Comparison of ENCODE assay signal across 19 mouse cellular contexts in the genomic region with DNA sequence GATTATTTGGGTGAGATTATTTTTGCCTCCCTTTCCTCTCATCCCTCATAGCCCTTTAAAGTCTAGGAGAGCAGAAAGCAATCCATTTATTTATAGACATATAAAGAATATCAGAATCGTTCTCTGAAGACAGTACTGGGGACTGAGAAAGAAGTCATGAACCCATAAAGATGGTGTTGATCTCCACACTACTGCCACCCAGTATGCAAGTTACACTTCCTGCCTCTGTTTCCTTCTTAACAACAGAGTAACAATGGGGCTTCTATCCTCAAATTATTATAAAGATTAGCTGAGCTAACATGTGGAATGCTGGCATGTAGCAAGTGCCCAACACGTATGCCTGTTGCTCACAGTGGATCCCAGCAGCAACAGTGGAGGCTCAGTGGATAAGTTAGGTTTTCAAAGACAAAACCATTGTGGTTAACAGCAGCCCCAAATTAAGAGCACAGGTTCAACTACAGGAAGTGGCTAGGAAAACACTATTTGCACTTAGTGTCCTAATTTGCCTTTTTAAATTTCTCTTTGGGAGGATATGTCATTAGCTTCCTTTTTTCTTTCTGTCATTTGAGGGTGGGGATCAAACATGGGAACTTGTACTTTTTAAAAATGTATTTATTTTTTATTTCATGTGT.
"Had no signal": no experiment of that assay in that cellular context is flagged by ENCODE, and none has a peak within 500 bp of the region (broad histone marks: within the 10 kb centered on the region; RNA-seq: fewer than 3 reads in every experiment).

No protein-coding gene starts in this region.

- H3K4me2 ChIP-seq: liver, embryonic 11.5 days; liver, embryonic 15.5 days; neural tube, embryonic 13.5 days; stomach, embryonic 15.5 days had no signal

- H3K27ac ChIP-seq: hindbrain, postnatal 0 days; kidney, postnatal 0 days; liver, embryonic 15.5 days; midbrain, embryonic 10.5 days; neural tube, embryonic 13.5 days; stomach, embryonic 15.5 days had no signal

- H3K4me1 ChIP-seq: liver, embryonic 15.5 days; midbrain, embryonic 10.5 days; neural tube, embryonic 13.5 days; stomach, embryonic 15.5 days had no signal

- H3K27me3 ChIP-seq: liver, embryonic 15.5 days; neural tube, embryonic 13.5 days; stomach, embryonic 15.5 days had no signal

- H3K9ac ChIP-seq: liver, embryonic 15.5 days; neural tube, embryonic 13.5 days; stomach, embryonic 15.5 days had no signal

- H3K4me3 ChIP-seq: liver, embryonic 15.5 days; midbrain, embryonic 10.5 days; myocyte; neural tube, embryonic 13.5 days; stomach, embryonic 15.5 days had no signal

- H3K36me3 ChIP-seq: liver, embryonic 15.5 days; midbrain, embryonic 10.5 days; neural tube, embryonic 13.5 days; stomach, embryonic 15.5 days had no signal

- H3K9me3 ChIP-seq: liver, embryonic 15.5 days; midbrain, embryonic 10.5 days; neural tube, embryonic 13.5 days; stomach, embryonic 15.5 days had no signal

- ATAC-seq: hindbrain, postnatal 0 days; lung, postnatal 0 days had no signal

- DNase-seq: kidney, adult 11 months; kidney, adult 9 months; kidney, postnatal 36 days; lung, adult 2 months; lung, postnatal 36 days; midbrain, embryonic 14.5 days; right cerebral cortex, adult 18-20 months; right cerebral cortex, postnatal 4 days; spleen, adult 18-20 months; thymus, postnatal 36 days had no signal
